In genomic region chr6:70791824-70792535, GRCm38 (mm10) we compare ENCODE assay signal across 1 mouse cellular context.
TF ChIP-seq lines count a peak whose summit lies in the region.

Rpia (minus strand) TSS chr6:70792232.

TF ChIP-seq in CH12.LX, 34 proteins besides CTCF, POLR2A, EP300 and RAD21 (continued from another document):
- TF ChIP-seq ETS1 (conservative IDR thresholded peaks at IDR 0.05; ENCODE audit: low read depth, low read length) (no peak; the same call in 1 of the 2 replicates), MAX (IDR thresholded peaks at IDR 0.05; ENCODE audit: low read length) (peak; percentile 75), POLR2AphosphoS2 (IDR thresholded peaks at IDR 0.05; ENCODE audit: low read depth, low read length) (peak; percentile 77; the same call in 1 of the 2 replicates), JUN (IDR thresholded peaks at IDR 0.05; ENCODE audit: insufficient read depth, low read depth, low read length) (no peak), USF2 (conservative IDR thresholded peaks at IDR 0.05; ENCODE audit: low read depth, low read length) (no peak), MAZ (IDR thresholded peaks at IDR 0.05; ENCODE audit: low read depth, low read length) (peak; percentile 96), SMC3 (IDR thresholded peaks at IDR 0.05; ENCODE audit: low read depth, low read length) (no peak), ZKSCAN1 (IDR thresholded peaks at IDR 0.05; ENCODE audit: borderline replicate concordance, low read depth, low read length) (no peak), MEF2A (IDR thresholded peaks at IDR 0.05; ENCODE audit: borderline replicate concordance, low read depth, low read length) (peak; percentile 80; the same call in 1 of the 2 replicates), MAFK (IDR thresholded peaks at IDR 0.05; ENCODE audit: insufficient replicate concordance, low read length) (no peak), ZC3H11A (IDR thresholded peaks at IDR 0.05; ENCODE audit: low read depth, low read length) (no peak), IRF4 (IDR thresholded peaks at IDR 0.05; ENCODE audit: low read depth, low read length) (peak; percentile 80), JUND (conservative IDR thresholded peaks at IDR 0.05; ENCODE audit: low read depth, low read length) (no peak), MXI1 (IDR thresholded peaks at IDR 0.05; ENCODE audit: low read depth, low read length) (peak; percentile 99), TBP (conservative IDR thresholded peaks at IDR 0.05; ENCODE audit: low read depth, low read length) (no peak), SIN3A (IDR thresholded peaks at IDR 0.05; ENCODE audit: low read length) (peak; percentile 89), TCF12 (IDR thresholded peaks at IDR 0.05; ENCODE audit: low read depth, low read length) (peak; percentile 69), NELFE (IDR thresholded peaks at IDR 0.05; ENCODE audit: low read depth, low read length) (peak; percentile 79), PAX5 (IDR thresholded peaks at IDR 0.05; ENCODE audit: low read length) (no peak), KAT2A (IDR thresholded peaks at IDR 0.05; ENCODE audit: insufficient replicate concordance, low read length) (peak; percentile 98), MYC (IDR thresholded peaks at IDR 0.05; ENCODE audit: low read depth, low read length) (peak; percentile 80; the same call in 1 of the 2 replicates), ZNF384 (IDR thresholded peaks at IDR 0.05; ENCODE audit: low read depth, low read length) (no peak), CHD2 (IDR thresholded peaks at IDR 0.05; ENCODE audit: low read length) (peak; percentile 95)
